15 mouse cellular contexts compared by ENCODE assay signal in genomic region chr16:5029847-5030246, GRCm38 (mm10). TPM values are rescaled to one million over a fixed set of nuclear protein-coding genes. Genes with fewer than 3 reads are reported as not detected.
A peak's percentile ranks its signal among the peaks of the same experiment; 100 is the strongest.
DNase-seq lines count a peak whose midpoint lies in the region; ATAC-seq lines count a peak whose summit lies in the region.
"Had no signal": no experiment of that assay in that cellular context is flagged by ENCODE, and none has a peak within 500 bp of the region (broad histone marks: within the 10 kb centered on the region; RNA-seq: fewer than 3 reads in every experiment).

No protein-coding gene starts in this region.

- peaks cover 100% of the 10 kb centered on the region for H3K36me3 ChIP-seq in liver, embryonic 15.5 days (replicated peaks)
- peaks cover 59% of the 10 kb centered on the region for H3K36me3 ChIP-seq in liver, embryonic 11.5 days (ENCODE audit: control insufficient read depth, insufficient read depth, low read length)
- peaks cover 58% of the 10 kb centered on the region for H3K36me3 ChIP-seq in stomach, embryonic 16.5 days (ENCODE audit: control insufficient read depth, insufficient read depth, low read length)
- H3K36me3 ChIP-seq in hindbrain, embryonic 10.5 days, result peaks cover 99% of the 10 kb centered on the region

- H3K4me1 ChIP-seq in liver, embryonic 15.5 days (replicated peaks), result no peaks in the 10 kb centered on the region; the same call in 1 of the 2 replicates
- H3K4me1 ChIP-seq in liver, embryonic 11.5 days (replicated peaks; ENCODE audit: control insufficient read depth, insufficient read depth, low read length), result no peaks in the 10 kb centered on the region
- H3K4me1 ChIP-seq in stomach, embryonic 16.5 days (ENCODE audit: control insufficient read depth, insufficient read depth, low read length), result no peaks in the 10 kb centered on the region
- H3K4me1 ChIP-seq in hindbrain, embryonic 10.5 days (replicated peaks), result no peaks in the 10 kb centered on the region
- H3K4me1 ChIP-seq: midbrain, embryonic 10.5 days; neural tube, embryonic 15.5 days had no signal

- no peak overlapping the region for H3K27ac ChIP-seq in liver, embryonic 15.5 days (replicated peaks)
- no peak overlapping the region for H3K27ac ChIP-seq in liver, embryonic 11.5 days (ENCODE audit: low read depth, low read length)
- no peak overlapping the region for H3K27ac ChIP-seq in stomach, embryonic 16.5 days (ENCODE audit: low read length)
- H3K27ac ChIP-seq in hindbrain, embryonic 10.5 days, result no peak overlapping the region
- H3K27ac ChIP-seq: hindbrain, embryonic 14.5 days; midbrain, embryonic 10.5 days; neural tube, embryonic 15.5 days had no signal

- ATAC-seq in liver, embryonic 15.5 days (ENCODE audit: insufficient read depth), result peak; percentile 47; the same call in 1 of the 2 replicates
- no peak for ATAC-seq in liver, embryonic 11.5 days (replicated peaks; ENCODE audit: low FRiP score)
- 0 out of 2 replicates have a peak, but pooled peaks have one; percentile 29 for ATAC-seq in stomach, embryonic 16.5 days (ENCODE audit: insufficient read depth, low FRiP score)
- ATAC-seq: forebrain, embryonic 16.5 days had no signal

- DNase-seq in liver, embryonic 11.5 days (ENCODE audit: low spot score), result no peak
- DNase-seq in T-cell, adult 2 months (ENCODE audit: low spot score), result peak; percentile 22
- DNase-seq in lung, postnatal 25 days (ENCODE audit: low spot score), result peak; percentile 66
- no peak for DNase-seq in right cerebral cortex, postnatal 25 days
- no peak for DNase-seq in hindbrain, embryonic 10.5 days (ENCODE audit: low spot score)
- DNase-seq in spleen, adult 18-20 months, result no peak
- DNase-seq: adrenal gland, adult 2 months; kidney, postnatal 25 days; thymus, postnatal 36 days had no signal

- H3K9me3 ChIP-seq in liver, embryonic 15.5 days (replicated peaks), result no peaks in the 10 kb centered on the region
- H3K9me3 ChIP-seq in liver, embryonic 11.5 days (ENCODE audit: control insufficient read depth, low read length), result no peaks in the 10 kb centered on the region
- H3K9me3 ChIP-seq in stomach, embryonic 16.5 days (replicated peaks; ENCODE audit: control insufficient read depth, low read length), result no peaks in the 10 kb centered on the region
- no peaks in the 10 kb centered on the region for H3K9me3 ChIP-seq in hindbrain, embryonic 10.5 days
- H3K9me3 ChIP-seq: midbrain, embryonic 10.5 days; neural tube, embryonic 15.5 days had no signal

- no peak overlapping the region for H3K9ac ChIP-seq in liver, embryonic 15.5 days
- H3K9ac ChIP-seq in liver, embryonic 11.5 days (ENCODE audit: low read depth, low read length), result no peak overlapping the region
- no peak overlapping the region for H3K9ac ChIP-seq in stomach, embryonic 16.5 days (ENCODE audit: low read length)
- H3K9ac ChIP-seq: hindbrain, embryonic 14.5 days; neural tube, embryonic 15.5 days had no signal

- 43% methylated on average over 2 of the region's 2 CpGs for WGBS in liver, embryonic 15.5 days (ENCODE audit: insufficient replicate concordance)
- WGBS in liver, embryonic 11.5 days, result 55% methylated on average over 2 of the region's 2 CpGs
- WGBS in stomach, embryonic 16.5 days, result 41% methylated on average over 2 of the region's 2 CpGs
- WGBS in hindbrain, embryonic 10.5 days, result 73% methylated on average over 2 of the region's 2 CpGs

- no peak overlapping the region for H3K4me3 ChIP-seq in liver, embryonic 15.5 days (replicated peaks)
- H3K4me3 ChIP-seq in liver, embryonic 11.5 days (ENCODE audit: low read depth, low read length), result no peak overlapping the region
- no peak overlapping the region for H3K4me3 ChIP-seq in stomach, embryonic 16.5 days (replicated peaks; ENCODE audit: low read length)
- no peak overlapping the region for H3K4me3 ChIP-seq in hindbrain, embryonic 10.5 days
- H3K4me3 ChIP-seq: midbrain, embryonic 10.5 days; neural tube, embryonic 15.5 days had no signal

- H3K27me3 ChIP-seq in liver, embryonic 15.5 days, result no peaks in the 10 kb centered on the region
- no peaks in the 10 kb centered on the region for H3K27me3 ChIP-seq in liver, embryonic 11.5 days (replicated peaks; ENCODE audit: control insufficient read depth, insufficient read depth, low read length)
- H3K27me3 ChIP-seq in stomach, embryonic 16.5 days (ENCODE audit: control insufficient read depth, insufficient read depth, low read length), result no peaks in the 10 kb centered on the region
- no peaks in the 10 kb centered on the region for H3K27me3 ChIP-seq in hindbrain, embryonic 10.5 days (ENCODE audit: insufficient read depth, poor library complexity, severe bottlenecking)
- H3K27me3 ChIP-seq: neural tube, embryonic 15.5 days had no signal

- H3K4me2 ChIP-seq in liver, embryonic 15.5 days, result no peak overlapping the region
- no peak overlapping the region for H3K4me2 ChIP-seq in liver, embryonic 11.5 days
- no peak overlapping the region for H3K4me2 ChIP-seq in stomach, embryonic 16.5 days (ENCODE audit: low read depth, low read length)
- H3K4me2 ChIP-seq: hindbrain, embryonic 14.5 days; neural tube, embryonic 15.5 days had no signal

RNA-seq across cellular contexts. Expression of gene Rogdi, which starts 16.5 kb away (rescaled TPM):
- polyA plus RNA-seq in liver, embryonic 15.5 days (2015; fragmentation: Nextera tagmentation; extraction: Ambion mirVana), result 65.2 and 78.7 TPM in 2 replicates
- 65.2 and 65.9 TPM in 2 replicates for polyA plus RNA-seq in liver, embryonic 11.5 days (2014; fragmentation: Nextera tagmentation; extraction: Ambion mirVana)
- polyA plus RNA-seq in stomach, embryonic 16.5 days (2015; fragmentation: Nextera tagmentation; extraction: Ambion mirVana), result 50.6 and 51.9 TPM in 2 replicates
- 63.7 and 108 TPM in 2 replicates for polyA plus RNA-seq in hindbrain, embryonic 10.5 days (2016; fragmentation: Nextera tagmentation; extraction: Ambion mirVana)

RNA-seq across cellular contexts. Expression of gene Glyr1, which starts 19.8 kb away (rescaled TPM):
- 41.6 and 46.0 TPM in 2 replicates for polyA plus RNA-seq in liver, embryonic 15.5 days (2015; fragmentation: Nextera tagmentation; extraction: Ambion mirVana)
- 84.8 and 96.2 TPM in 2 replicates for polyA plus RNA-seq in liver, embryonic 11.5 days (2014; fragmentation: Nextera tagmentation; extraction: Ambion mirVana)
- polyA plus RNA-seq in stomach, embryonic 16.5 days (2015; fragmentation: Nextera tagmentation; extraction: Ambion mirVana), result 139 and 142 TPM in 2 replicates
- 211 and 219 TPM in 2 replicates for polyA plus RNA-seq in hindbrain, embryonic 10.5 days (2016; fragmentation: Nextera tagmentation; extraction: Ambion mirVana)

RNA-seq across cellular contexts. Expression of gene Ubn1, which starts 20.0 kb away (rescaled TPM):
- polyA plus RNA-seq in liver, embryonic 15.5 days (2015; fragmentation: Nextera tagmentation; extraction: Ambion mirVana), result 8.5 and 9.5 TPM in 2 replicates
- 17.2 and 19.2 TPM in 2 replicates for polyA plus RNA-seq in liver, embryonic 11.5 days (2014; fragmentation: Nextera tagmentation; extraction: Ambion mirVana)
- polyA plus RNA-seq in stomach, embryonic 16.5 days (2015; fragmentation: Nextera tagmentation; extraction: Ambion mirVana), result 11.7 and 13.3 TPM in 2 replicates
- 17.8 TPM in 2 replicates for polyA plus RNA-seq in hindbrain, embryonic 10.5 days (2016; fragmentation: Nextera tagmentation; extraction: Ambion mirVana)

RNA-seq across cellular contexts. Expression of gene Smim22, which starts 22.8 kb away (rescaled TPM):
- 7.5 and 9.1 TPM in 2 replicates for polyA plus RNA-seq in liver, embryonic 15.5 days (2015; fragmentation: Nextera tagmentation; extraction: Ambion mirVana)
- polyA plus RNA-seq in liver, embryonic 11.5 days (2014; fragmentation: Nextera tagmentation; extraction: Ambion mirVana), result 4.3 and 4.8 TPM in 2 replicates
- polyA plus RNA-seq in stomach, embryonic 16.5 days (2015; fragmentation: Nextera tagmentation; extraction: Ambion mirVana), result 57.6 and 68.8 TPM in 2 replicates
- polyA plus RNA-seq in hindbrain, embryonic 10.5 days (2016; fragmentation: Nextera tagmentation; extraction: Ambion mirVana), result 4.6 and 5.4 TPM in 2 replicates

RNA-seq across cellular contexts. Expression of gene Sept12, which starts 32.2 kb away (rescaled TPM):
- polyA plus RNA-seq in liver, embryonic 15.5 days (2015; fragmentation: Nextera tagmentation; extraction: Ambion mirVana), result not detected in 2 replicates
- not detected in 2 replicates for polyA plus RNA-seq in liver, embryonic 11.5 days (2014; fragmentation: Nextera tagmentation; extraction: Ambion mirVana)
- polyA plus RNA-seq in stomach, embryonic 16.5 days (2015; fragmentation: Nextera tagmentation; extraction: Ambion mirVana), result not detected in 2 replicates
- polyA plus RNA-seq in hindbrain, embryonic 10.5 days (2016; fragmentation: Nextera tagmentation; extraction: Ambion mirVana), result 0.05 TPM in 1 of 2 replicates, not detected in the other
- polyA plus RNA-seq: adrenal gland, adult 2 months; forebrain, embryonic 16.5 days; hindbrain, embryonic 14.5 days; midbrain, embryonic 10.5 days; neural tube, embryonic 15.5 days had no signal

Comparison
In these comparisons a context has a peak if more than half of its experiments do, and no peak if none do; other contexts are left out.
1. DNase-seq: peak in T-cell, adult 2 months (single experiment) and lung, postnatal 25 days (single experiment); none in liver, embryonic 11.5 days (single experiment), right cerebral cortex, postnatal 25 days (single experiment), hindbrain, embryonic 10.5 days (single experiment) and spleen, adult 18-20 months (0 of 2).